Mouse (Mus musculus): ENCODE results near the gene Insm1. TPM values are rescaled to one million over a fixed set of nuclear protein-coding genes. Genes with fewer than 3 reads are reported as not detected.

Insm1 gene
- polyA plus RNA-seq, 1 experiment from 2014 or later: 8.5 TPM

DNA sequence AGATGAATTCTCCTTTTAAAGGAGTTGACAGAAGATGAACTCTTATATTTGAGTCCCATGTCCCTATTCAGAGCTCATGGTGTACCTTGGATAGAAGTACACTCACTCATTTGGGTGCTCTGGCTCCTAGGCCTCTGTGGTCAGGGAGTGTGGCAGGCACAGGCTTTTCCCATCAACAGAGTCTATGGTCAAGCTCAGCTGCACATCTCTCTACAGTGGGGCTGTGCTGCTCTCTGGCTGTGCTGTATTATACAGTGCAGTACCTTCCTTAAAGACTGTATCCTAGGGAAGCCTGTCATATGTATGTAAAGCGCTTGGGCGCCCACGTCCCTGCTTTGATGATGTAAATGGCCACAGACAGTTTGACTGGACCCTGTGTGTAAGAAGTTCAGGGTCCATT lies 35.9 kb downstream of the Insm1 start:
- 79% methylated on average over 3 of the region's 3 CpGs for WGBS
- ATAC-seq (ENCODE audit: low FRiP score): peak; percentile 55
- H3K9ac ChIP-seq: no peak overlapping the region
- H3K4me2 ChIP-seq (replicated peaks): no peak overlapping the region
- no peaks in the 10 kb centered on the region for H3K9me3 ChIP-seq (replicated peaks)
- H3K4me3 ChIP-seq: no peak overlapping the region
- H3K36me3 ChIP-seq: no peaks in the 10 kb centered on the region
- peaks cover 52% of the 10 kb centered on the region for H3K4me1 ChIP-seq
- peak overlapping the region; percentile 71 for H3K27ac ChIP-seq
- H3K27me3 ChIP-seq: no peaks in the 10 kb centered on the region

DNA sequence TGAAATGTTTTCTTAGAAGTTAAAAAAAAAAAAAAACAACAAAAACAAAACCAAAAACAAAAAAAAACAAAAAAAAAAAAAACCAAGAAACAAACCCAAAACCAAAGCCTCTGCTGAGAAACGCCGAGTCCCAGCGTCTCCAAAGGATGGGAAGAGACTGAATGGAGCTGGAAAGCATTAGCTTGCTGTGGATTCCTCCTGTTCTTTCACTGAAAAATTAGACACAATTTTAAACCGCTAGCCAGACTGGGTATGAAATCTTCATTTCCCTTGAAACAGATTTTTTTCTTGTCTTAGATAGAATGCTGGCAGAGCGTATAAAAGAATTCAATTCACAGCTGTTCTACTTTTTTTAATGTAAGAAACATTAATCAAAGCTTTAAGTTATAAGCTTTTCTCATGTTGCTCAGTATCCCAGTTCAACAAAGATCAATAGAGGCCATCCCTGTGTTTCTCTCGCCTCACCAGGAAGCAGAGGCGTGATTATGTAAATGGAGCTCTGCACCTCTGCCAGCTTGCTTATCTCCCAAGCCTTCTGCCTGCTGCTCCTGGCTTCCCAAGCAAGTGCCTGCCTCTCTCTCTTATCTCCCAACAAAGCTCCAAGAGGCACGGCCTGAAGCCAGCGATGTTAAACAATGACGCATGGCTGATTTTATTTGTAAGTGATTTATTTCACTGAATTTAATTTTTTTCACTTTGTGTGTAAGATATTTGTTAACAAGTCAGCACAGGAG lies 37.2 kb downstream of the Insm1 start:
- Histone ChIP-seq H3K4me2 (replicated peaks) (0 out of 2 replicates have a peak overlapping the region, but pooled peaks have one; percentile 3), H3K36me3 (no peaks in the 10 kb centered on the region), H3K9me3 (replicated peaks) (no peaks in the 10 kb centered on the region), H3K27ac (peak overlapping the region; percentile 52), H3K9ac (no peak overlapping the region), H3K4me3 (no peak overlapping the region), H3K4me1 (peaks cover 58% of the 10 kb centered on the region), H3K27me3 (0 out of 2 replicates have a peak, but pooled peaks cover 1% of the 10 kb centered on the region)
- WGBS: 21% methylated on average over 10 of the region's 10 CpGs
- peak; percentile 45 for ATAC-seq (ENCODE audit: low FRiP score)

DNA sequence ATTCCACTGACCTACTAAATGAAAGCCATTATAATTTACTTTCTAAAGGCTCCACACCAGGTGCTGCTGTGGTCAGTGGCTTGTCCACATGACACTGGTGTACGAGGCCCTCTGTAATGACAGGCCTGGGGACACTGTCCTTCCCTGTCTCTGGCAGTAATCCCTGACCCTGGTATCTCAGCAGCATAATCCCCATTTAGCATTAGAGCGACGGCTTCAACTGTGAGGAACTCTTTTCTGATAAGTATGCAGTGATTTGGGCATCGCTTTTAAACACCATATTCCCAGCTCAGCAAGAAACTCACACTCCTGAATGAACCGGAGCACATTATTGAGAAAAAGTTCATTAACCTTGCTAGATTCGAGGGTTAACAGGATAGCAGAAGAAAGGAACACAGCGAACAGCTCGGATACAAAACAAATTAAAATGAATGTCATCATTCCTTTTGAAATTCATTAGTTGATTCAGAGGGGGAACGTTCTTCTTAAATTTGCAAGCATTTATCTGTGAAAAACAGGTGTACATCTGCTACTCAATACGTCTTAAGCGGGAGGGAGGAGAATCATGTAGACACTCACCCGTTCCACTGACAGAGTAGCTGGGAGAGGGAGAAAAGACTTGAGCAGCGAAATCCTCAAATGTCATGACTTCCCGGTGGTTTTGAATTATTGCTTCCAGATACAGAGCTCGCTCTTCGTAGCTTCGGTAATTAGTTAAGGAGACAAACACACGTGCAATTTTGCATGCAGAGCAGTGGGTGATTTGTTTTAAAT lies 38.3 kb downstream of the Insm1 start:
- WGBS: 37% methylated on average over 18 of the region's 18 CpGs
- peak overlapping the region; percentile 52; the same call in 1 of the 2 replicates for H3K27ac ChIP-seq
- peaks cover 58% of the 10 kb centered on the region for H3K4me1 ChIP-seq
- 0 out of 2 replicates have a peak overlapping the region, but pooled peaks have one; percentile 1 for H3K9ac ChIP-seq
- H3K4me2 ChIP-seq (replicated peaks): no peak overlapping the region
- no peak overlapping the region for H3K4me3 ChIP-seq
- H3K36me3 ChIP-seq: no peaks in the 10 kb centered on the region
- ATAC-seq (ENCODE audit: low FRiP score): no peak
- H3K9me3 ChIP-seq (replicated peaks): no peaks in the 10 kb centered on the region
- 0 out of 2 replicates have a peak, but pooled peaks cover 6% of the 10 kb centered on the region for H3K27me3 ChIP-seq

DNA sequence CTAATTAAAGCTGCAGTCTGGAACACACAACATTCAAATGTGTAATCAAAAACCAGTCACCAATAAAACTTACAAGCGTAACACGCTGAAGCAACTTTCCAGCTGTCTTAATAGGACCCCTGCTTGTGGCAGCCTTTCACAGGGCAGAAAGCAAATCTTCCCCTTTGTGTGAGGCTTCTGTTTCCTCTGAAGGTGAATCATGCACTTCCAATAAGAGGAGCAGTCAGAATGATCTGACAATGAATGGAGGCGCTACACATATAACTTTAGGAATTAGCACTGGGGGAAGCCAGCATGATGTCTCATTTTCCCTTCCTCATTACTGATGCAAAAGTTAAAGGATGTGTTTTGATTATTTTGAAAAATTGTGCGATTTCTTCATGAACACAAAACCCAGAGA lies 39.4 kb downstream of the Insm1 start:
- no peak for ATAC-seq (ENCODE audit: low FRiP score)
- 0 out of 2 replicates have a peak, but pooled peaks cover 6% of the 10 kb centered on the region for H3K27me3 ChIP-seq
- no peaks in the 10 kb centered on the region for H3K36me3 ChIP-seq
- no peaks in the 10 kb centered on the region for H3K9me3 ChIP-seq (replicated peaks)
- no peak overlapping the region for H3K27ac ChIP-seq
- no peak overlapping the region for H3K9ac ChIP-seq
- H3K4me1 ChIP-seq: peaks cover 56% of the 10 kb centered on the region
- 63% methylated on average over 4 of the region's 4 CpGs for WGBS
- no peak overlapping the region for H3K4me2 ChIP-seq (replicated peaks)
- H3K4me3 ChIP-seq: no peak overlapping the region

DNA sequence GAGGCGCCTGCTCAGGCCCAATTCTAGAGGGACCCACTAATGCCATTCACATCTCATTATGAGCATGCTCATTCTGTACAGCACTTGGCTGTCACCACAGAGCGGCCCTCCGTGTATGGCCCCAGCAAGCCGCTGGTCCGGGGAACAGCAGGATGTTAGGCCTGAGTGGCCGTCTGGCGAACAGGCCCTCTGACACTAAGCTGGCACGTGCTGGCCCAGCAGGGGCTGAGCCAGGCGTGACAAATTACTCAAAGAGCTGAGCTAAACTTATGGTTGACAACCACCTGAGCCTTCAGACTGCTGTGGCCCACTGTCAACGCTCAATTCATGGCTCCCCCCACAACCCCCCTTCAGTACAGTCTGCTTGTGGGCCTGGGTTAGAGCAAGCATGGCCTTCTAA lies 40.5 kb downstream of the Insm1 start:
- H3K27ac ChIP-seq: peak overlapping the region; percentile 31
- H3K4me2 ChIP-seq (replicated peaks): no peak overlapping the region
- WGBS: 19% methylated on average over 10 of the region's 10 CpGs
- H3K36me3 ChIP-seq: no peaks in the 10 kb centered on the region
- H3K4me1 ChIP-seq: peaks cover 48% of the 10 kb centered on the region
- H3K9me3 ChIP-seq (replicated peaks): no peaks in the 10 kb centered on the region
- H3K27me3 ChIP-seq: 0 out of 2 replicates have a peak, but pooled peaks cover 6% of the 10 kb centered on the region
- no peak overlapping the region for H3K4me3 ChIP-seq
- peak; percentile 85 for ATAC-seq (ENCODE audit: low FRiP score)
- no peak overlapping the region for H3K9ac ChIP-seq

DNA sequence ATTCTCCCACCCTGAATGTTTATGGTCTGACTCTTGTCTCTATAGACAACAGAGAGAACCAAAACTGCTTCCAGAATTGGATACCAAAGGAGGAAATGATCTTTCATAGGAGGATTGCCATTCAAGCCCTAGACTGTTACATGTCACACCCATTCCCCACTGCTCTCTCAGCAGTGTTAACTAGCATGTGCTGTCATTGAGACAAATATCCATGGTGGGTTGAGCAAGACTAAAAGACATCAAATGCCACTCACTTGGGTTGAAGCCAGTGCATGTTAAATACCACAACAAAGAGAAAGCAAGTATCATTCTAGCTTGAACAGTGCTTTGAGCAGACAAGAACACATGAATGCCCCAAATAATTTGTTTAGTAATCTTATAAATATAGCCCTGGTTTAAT lies 41.2 kb downstream of the Insm1 start:
- no peaks in the 10 kb centered on the region for H3K36me3 ChIP-seq
- no peak overlapping the region for H3K4me3 ChIP-seq
- H3K9me3 ChIP-seq (replicated peaks): no peaks in the 10 kb centered on the region
- H3K4me2 ChIP-seq (replicated peaks): no peak overlapping the region
- H3K4me1 ChIP-seq: peaks cover 41% of the 10 kb centered on the region
- 0 out of 2 replicates have a peak, but pooled peaks cover 6% of the 10 kb centered on the region for H3K27me3 ChIP-seq
- no peak overlapping the region for H3K9ac ChIP-seq
- H3K27ac ChIP-seq: no peak overlapping the region
- no peak for ATAC-seq (ENCODE audit: low FRiP score)

DNA sequence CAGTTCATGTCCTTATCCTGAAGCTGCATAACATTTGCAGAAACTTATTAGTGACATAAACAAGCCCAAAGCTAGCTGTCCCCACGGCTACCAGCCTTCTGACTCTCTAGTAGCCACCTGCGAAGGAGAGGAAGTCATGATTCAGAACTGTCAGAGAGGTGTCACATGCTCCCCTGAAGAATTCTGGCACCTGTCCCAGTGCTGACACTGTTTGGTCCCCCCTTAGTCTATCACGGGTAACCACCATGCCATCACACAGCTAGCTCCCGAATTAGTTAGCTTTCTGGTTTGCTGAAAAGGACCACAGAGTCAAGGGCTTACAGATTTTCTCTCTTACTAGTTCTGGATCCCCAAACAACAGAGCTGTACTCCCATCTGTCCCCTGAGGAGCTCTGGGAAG lies 43.3 kb downstream of the Insm1 start:
- Histone ChIP-seq H3K4me3 (no peak overlapping the region), H3K27ac (no peak overlapping the region), H3K36me3 (no peaks in the 10 kb centered on the region), H3K4me1 (peaks cover 28% of the 10 kb centered on the region), H3K9ac (no peak overlapping the region), H3K27me3 (0 out of 2 replicates have a peak, but pooled peaks cover 6% of the 10 kb centered on the region), H3K4me2 (replicated peaks) (no peak overlapping the region), H3K9me3 (replicated peaks) (no peaks in the 10 kb centered on the region)
- WGBS: 89% methylated on average over 4 of the region's 4 CpGs
- ATAC-seq (ENCODE audit: low FRiP score): no peak

DNA sequence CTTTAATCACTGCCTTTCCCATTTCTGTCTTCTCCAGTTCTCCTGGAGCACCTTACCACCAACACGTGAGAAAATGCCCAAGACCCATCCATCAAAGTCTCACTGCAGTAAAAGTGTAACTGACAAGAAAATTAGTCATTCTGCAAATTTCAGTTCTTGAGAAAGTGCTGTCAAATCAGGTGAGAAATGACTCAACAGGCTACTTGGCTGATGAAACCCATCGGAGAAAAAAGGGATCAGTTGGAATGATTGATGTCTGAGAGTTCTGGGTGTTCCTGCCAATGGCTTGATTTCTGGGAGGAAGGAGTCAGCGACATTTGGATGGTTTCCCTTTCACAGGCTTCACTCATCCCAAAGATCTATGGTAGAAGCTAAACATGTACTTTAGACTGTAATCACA lies 44.8 kb downstream of the Insm1 start:
- ATAC-seq (ENCODE audit: low FRiP score): no peak
- Histone ChIP-seq H3K36me3 (no peaks in the 10 kb centered on the region), H3K4me1 (peaks cover 17% of the 10 kb centered on the region), H3K27ac (no peak overlapping the region), H3K9me3 (replicated peaks) (no peaks in the 10 kb centered on the region), H3K9ac (no peak overlapping the region), H3K4me2 (replicated peaks) (no peak overlapping the region), H3K27me3 (0 out of 2 replicates have a peak, but pooled peaks cover 6% of the 10 kb centered on the region), H3K4me3 (no peak overlapping the region)
- WGBS: 82% methylated on average over 3 of the region's 3 CpGs
